Mouse (Mus musculus) gastrocnemius, adult 18-20 months (tissue): ENCODE measurements at regions not wholly inside any gene's neighbourhood (a gene's known extent, or its start where the extent isn't known, plus 50 kb on each side); places are given as distances from the start of the nearest gene placed in this dataset.

ENCODE experiments used
- DNase-seq: peaks from one replicate; pipeline ENCODE4 v3.0.0; 2021; ENCODE audit warnings: low spot score

DNA sequence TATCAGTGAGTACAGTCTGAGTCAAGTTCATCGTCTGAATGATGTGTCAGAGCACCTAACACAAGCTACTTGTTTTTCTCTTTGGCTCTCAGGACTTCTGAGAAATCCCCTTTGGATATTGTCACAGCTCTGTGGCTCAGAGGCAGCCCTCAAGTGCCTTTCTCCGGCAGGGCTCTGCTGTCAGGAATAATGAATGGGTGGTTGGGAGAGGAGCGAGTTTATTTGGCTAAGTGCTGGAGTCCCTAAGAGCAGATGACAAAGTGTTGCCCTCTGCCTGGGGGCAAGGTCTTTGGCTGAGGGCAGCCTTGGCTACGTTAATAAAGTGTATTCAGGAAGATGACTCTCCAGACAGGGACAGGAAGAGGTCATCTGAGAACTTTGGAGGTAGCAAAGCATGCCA is 110.5 kb upstream of the Sh3bp4 start:
- DNase-seq = no peak

DNA sequence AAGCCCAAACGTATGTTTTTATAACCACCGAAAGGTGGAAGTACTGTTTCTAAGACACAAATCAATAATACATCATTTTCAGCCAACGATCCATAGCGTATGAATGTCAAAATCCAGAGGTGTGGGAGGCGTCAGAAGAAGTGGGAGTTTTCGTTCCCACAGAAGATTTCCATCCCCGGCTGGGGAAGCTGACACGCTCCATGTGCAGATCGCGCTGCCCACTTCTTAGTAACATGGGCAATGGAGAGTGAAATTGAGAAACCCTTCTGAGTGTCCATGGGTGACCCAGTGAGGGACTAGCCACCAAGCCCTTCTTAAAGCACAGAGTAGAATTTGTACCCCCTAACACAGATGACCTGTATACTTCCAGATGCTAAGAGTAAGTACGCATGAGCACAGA is 110.1 kb upstream of the Sh3bp4 start:
- no peak for DNase-seq

DNA sequence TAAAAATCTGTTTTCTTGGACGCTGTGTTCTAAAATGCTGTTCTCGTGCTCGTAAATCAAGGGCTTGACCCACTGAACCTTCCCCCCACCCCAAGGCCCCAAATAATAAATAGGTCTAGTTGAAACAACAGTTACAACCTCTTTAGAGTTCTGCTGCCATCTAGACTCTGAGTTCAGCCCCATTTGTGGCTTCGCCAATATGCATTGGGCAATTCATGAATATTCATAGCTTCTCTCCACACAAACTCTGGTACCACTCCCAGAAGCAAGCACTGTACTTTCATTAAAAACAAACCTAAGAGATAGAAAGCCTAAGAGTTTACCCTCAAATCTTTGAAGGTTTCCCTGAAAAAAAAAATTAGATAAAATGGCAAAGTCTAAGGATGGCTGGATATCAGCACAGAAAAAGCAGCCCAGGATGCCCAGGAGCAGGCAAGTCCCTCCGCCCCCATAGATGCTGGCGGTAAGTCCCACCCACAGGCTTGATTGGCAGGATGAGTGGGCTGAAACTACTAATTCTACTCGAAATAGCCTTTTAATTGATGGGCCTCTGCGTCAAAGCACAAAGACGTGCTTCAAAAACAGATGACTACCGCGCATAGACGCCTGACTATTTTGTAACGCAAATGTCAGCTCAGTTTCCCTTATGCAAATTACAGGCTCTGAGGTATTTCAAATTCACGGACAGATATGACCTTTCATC is 106.0 kb upstream of the Sh3bp4 start:
- no peak for DNase-seq

DNA sequence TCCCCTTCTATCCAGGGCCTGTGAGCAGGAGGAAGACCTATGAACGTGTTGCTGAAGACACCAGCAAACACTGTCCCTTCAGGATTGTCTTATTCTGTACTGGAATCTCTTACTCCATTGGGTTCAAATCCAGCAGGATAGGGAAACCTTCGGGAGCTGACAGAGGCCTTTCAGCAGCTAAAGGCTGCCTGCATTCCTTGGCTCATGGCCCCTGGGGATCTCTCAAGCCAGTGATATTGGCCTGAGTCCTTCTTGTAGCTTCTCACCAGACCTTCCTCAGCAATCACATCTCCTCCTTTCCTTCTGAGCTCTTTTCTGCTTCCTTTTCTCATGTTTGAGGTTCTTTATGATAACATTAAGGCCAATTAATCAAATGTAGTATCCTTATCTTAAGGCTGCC is 103.8 kb upstream of the Sh3bp4 start:
- DNase-seq = peak; percentile 41

DNA sequence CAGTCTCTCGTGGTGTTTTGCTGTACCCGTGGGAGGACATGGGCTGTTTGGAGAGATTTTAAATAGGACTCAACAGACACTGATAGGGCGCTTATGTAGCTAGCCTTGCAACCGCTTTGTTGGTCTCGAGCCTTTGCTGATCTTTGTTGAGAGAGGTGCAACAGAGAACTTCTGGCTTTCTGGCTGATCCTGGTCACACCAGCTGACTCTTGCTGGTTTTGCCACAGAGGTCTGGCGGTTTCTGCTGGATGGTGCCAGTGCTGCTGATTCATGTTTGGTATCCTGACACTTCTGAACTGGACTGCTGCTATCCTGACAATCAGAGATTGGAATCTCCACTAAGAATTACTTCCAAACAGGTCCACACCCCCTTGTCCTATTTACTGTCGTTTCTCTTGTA is 102.1 kb upstream of the Sh3bp4 start:
- no peak for DNase-seq

DNA sequence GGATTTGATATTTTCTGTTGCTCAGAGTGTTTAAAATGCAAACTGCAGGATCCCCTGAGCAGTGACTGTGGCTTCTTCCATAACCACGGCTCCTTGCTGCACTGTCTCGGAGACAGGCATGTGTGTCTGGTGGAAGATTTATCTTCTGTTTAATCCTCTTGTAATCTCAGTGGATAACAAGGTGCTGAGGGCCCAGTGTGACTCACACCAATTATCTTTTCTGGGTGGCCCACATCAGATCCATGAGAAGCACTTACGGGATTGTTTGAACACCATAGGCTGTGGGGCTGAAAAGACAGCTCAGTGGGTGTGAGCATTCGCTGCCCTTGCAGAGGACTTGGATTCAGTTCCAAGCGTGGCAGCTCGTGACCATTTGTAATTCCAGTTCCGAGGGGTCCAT is 101.2 kb upstream of the Sh3bp4 start:
- DNase-seq = no peak

DNA sequence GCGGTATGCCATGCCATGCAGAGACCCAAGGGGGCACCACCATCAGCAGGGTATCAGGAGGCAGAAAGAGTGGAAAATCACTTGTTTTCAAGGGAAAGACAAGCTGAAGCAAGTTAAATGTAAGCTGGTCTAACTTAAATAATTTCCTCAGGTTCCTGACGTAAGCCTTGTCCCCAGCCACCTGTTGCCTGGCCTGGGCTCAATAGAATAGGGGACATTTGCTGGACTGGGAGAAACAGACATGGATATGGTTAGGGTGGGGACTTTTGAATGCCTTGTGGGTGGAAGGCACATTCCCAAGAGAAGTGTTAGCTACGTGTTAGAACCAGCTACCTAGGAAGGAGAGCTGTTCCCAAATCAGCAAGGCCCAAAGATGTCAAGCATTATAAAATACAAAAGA is 100.6 kb upstream of the Sh3bp4 start:
- DNase-seq = no peak

DNA sequence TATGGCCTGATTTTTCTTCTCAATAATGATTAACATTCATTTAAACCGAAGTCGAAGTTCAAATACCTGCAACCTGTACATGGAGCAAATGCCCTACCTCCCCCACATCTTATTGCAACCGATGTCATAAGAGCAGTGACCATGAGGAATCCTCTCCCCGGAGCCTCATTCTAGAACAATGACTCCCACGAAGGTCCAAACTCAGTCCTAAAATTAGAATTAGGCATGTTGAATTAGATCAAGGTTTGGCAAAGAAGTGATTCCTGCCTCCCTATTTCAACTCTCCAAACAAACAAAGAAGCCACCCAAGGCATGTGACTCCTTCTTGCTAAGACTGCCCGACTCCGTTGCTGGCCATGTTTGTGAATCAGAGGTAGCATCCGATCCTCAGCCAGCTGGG is 94.1 kb upstream of the Sh3bp4 start:
- no peak for DNase-seq

DNA sequence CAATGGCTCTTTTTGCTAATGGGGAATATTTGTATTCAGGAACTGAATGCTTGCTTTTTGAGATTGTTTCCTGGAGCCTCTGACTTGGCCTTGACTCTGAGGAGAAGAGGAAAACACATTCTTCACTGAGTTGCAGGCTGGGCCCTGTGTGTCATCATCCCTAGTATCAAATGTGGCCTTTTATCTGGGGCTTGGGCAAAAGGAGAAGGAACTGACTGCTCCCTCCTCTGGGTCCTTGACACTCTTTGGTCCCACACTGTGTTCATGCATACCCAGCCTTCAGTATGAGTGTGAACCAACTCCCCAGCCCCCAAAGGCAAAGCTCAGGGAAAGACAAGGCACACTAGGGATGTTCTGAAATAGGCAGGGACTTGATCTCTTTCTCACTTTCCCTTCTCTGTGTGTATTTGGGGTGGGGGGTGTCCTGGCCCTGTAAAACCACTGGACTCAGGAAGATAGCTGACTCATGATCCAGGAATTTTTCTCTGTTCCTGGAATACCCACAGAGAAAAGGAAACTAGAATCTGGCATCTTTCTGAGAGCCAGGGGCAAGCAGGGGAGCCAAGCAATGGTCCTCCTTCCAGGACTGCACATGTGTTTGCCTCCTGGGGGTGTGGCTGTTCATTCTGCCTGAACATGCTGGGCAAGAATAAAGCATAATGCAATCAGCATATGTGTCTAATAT is 82.1 kb upstream of the Sh3bp4 start:
- DNase-seq = no peak

DNA sequence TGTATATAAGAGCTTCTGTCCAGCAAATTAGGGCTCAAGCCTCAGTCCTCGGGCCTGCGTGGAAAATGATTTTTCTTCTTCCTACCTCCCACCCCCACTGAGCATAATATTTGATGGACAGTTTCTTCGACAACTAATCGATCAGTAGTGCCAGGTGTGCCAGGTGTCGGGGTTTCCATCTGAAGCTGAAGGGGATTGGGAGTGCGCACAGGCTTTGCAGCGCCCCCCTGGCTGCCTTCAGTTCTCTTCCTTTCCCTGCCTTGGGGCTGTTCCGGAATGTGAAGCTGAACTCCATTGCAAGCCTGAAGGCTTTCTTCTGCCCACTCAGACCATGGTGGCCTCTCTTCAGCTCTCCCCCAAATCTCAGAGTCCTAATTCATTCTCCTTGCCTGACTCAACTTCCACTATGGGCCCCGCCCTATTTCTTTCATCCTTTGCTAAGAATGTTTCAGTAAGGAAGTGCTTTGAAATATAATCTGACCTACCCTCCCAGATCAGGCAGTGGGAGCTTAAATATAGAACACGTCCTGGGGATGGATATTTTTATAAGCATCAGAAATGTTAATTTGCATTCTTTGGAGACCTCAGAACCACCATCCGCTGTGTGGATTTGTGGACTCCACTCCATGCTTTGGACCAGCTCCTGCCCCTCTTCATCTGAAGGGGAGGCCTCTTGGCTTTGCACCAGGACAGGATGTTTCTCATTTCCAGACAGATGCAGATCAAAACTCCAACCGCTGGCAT is 75.5 kb upstream of the Sh3bp4 start:
- no peak for DNase-seq

DNA sequence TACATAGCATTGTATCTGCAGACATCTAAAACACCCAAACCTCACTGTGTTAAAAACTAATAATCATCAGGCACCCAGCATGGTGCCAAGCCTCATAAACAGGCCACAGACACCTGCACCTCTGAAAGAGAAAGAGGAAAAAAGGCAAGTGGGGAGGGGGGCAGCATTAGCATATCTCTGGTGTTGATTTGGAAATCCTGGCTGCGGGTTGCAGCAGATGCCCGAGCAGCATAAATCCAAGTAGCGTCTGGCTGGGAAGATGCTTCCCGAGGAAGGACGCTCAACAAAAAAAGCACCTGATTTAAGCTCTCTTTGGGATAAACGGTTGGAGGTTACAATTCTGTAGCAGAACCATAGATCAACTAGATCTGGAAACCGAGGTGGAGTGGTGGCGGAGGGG is 74.3 kb upstream of the Sh3bp4 start:
- no peak for DNase-seq

DNA sequence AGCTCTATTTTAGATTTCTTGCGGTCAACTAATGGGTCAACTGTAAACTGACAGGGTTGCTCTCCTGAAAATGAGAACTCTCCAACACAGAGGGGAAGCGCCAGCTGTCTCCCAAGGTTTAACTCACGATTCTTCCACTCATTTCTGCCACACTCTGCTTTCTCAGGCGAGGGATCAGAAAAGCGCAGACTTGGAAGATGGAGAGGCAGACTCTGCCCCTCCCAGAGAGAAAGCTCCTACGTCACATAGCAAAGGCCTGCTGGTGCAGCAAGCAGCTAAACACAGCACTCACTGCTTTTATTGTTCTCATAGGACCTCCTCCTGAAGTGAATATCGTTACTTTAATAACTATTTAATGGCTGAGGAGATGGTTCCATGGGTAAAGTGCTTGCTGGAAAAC is 73.6 kb upstream of the Sh3bp4 start:
- no peak for DNase-seq

DNA sequence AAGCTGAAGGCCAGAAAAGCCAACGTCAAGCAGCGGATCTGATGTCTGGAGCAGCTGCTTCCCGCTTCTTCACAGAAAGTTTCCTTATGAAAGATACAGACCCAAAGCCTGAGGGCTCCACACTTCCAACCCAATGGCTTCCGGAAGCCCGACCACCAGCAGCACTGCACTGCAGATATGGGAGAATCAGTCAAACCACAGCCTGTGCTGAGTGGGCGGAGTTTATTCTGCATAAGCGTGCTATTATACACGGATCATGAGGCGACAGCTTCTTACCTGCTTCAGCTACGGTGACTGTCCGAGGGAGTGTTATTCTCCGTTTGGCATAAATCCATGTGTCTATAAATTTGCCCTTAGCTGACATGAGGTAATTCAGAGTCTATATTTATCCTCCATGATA is 72.4 kb upstream of the Sh3bp4 start:
- no peak for DNase-seq

DNA sequence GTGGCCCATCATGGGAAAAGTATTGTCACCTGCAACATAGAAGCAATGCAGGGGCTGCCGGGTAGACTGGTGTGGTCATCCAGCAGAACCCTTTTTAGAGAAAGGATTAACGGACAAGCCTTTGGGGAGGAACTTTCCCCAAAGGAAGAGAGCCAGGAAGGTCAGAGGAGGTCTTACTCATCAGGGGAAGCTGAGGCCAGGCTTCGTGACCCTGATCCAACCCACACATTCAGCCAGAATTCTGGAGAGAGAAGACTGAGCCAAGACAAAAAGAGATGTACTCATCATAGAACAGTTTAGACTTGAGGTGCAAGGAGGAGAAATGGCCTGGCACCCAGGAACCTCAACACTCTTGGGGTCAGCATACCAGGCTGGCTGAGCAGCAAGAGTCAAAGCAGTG is 67.9 kb upstream of the Sh3bp4 start:
- DNase-seq = peak; percentile 52

DNA sequence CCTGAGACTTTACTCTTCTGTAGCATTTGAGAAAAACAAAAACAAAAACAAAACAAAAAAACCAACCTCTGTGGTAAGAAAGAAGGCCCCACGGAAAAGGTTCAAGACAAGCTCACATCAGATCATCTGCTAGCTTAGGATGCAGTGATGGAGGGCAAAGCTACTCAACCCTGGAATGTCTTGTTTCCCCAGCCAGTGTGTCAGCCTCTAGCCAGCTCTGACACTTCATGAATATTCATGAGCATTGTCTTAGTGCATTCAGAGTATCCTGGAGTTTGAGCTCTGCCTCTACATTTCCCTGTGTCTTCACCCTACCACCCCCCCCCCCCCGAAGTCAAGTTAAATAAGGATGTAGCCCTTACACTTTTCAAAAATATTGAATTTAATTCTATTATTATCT is 66.5 kb upstream of the Sh3bp4 start:
- no peak for DNase-seq

DNA sequence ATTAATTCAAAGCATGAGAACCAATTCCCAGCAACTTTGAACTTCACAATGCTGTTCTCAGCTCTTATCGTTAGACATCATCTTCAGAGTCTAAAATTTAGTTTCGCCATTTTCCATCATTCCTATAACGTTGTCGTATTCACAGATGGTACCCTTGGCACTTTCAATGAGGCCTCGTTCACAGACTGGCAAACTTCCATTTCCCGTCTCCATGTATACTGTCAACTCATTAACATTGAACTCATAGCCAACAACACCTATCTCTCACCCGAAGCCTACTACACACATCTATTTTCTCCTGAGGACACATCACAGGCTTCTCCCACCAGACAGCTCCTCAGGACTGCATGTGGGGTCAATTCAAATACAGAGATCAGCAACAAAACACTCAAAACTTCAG is 62.7 kb upstream of the Sh3bp4 start:
- no peak for DNase-seq

DNA sequence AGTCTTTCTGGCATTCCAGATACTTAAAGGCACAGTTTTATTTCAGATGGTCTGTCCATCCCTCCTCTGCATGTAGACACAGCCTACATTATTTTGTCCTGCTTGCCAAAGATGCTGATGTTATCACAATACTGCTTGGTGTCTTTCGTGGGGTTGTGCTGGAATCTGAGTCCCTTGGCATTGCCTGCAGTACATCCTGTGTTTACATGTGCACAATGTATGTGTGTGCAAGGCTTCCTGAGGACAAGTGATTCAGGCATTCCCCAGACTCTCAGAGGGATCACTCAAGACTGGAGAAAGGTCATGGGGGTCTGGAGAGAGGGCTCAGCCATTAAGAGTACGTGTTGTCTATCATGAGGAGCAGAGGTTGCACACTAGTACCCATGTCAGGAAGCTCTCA is 60.0 kb upstream of the Sh3bp4 start:
- no peak for DNase-seq

DNA sequence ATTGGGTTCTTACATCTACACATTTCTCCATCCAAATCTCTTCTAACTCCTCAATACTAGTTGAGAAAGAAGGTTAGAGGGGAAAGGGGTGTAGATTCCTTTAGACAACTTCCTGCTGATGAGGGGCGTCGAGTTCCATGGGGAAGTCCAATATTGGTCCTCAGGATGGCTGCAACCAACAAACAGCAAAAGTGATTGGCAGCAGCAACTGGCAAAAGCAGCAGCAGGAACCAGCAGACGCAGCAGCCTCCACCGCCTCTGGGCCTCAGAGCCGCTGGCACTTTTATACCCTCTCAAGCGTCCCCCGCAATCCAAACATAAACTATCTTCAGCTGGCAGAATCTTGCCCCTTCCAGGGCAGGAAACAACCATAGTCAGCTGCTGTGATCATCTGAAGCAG is 58.8 kb upstream of the Sh3bp4 start:
- DNase-seq = no peak

DNA sequence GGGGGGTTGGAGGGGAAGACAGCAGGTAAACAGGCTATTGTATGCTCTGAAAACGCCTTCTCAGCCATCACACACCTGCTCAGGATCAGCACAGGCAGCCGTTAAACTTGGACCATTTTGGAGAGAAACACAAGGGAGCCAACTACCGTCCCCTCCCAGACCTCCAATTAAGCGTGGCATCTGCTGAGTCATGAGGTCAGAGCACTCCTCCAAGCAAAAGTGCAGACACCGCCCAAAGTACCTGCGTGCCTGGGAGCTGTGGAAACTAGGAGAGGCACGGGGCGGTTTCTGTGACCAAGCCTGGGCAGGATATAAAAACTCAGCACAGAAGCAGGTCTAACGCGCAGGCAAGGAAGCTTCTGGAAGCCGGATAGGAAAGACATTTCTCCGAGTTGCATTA is 54.8 kb upstream of the Sh3bp4 start:
- DNase-seq = no peak

DNA sequence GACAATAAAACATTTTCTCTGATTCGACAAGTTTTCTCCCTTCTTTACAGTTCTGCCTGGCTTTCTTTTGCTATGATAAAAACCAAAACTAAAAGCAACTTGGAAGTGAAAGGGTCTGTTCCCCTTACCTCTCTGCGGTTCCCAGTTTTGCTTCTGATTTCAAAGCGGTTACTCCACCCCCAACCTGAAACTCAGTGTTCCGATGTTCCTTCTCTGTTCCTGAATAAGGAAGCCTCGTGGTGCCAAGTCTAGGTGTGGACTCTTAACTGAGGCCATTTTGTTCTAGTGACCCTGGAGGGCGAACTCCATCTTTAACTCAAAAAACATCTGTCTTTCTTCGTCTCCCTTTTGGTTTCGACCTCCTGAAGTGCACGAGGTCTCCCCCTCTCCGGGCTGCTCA is 54.4 kb upstream of the Sh3bp4 start:
- DNase-seq = peak; percentile 4

DNA sequence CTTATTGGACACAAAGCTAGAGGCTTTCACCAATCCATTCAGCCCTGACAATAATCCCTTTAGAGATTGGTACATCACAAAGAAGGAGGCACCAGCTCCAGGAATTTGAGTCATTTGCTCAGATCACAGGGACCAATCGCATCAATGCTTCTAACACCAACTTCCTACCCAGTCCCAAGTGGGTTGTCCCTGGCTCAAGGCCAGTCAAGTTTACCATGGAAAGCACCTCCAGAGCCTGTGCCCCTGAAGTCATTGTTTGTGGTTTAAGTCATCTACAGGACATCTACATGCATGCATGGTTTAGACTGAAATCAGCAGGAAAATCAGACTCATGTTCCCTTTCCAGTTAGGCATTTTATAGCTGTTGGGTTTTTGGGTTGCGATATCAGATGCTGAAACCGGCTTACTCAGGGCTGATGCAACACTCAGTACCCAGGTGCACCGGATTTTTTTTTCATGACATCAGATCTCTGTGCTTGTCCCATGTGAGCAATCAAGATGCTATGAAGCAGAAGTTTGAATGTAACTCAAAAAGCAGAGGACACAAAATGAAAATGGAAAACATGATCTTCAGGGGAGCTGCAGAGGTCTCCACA is 50.3 kb upstream of the Sh3bp4 start:
- no peak for DNase-seq
